Mouse (Mus musculus): ENCODE data around the gene Bbs1.

DNA sequence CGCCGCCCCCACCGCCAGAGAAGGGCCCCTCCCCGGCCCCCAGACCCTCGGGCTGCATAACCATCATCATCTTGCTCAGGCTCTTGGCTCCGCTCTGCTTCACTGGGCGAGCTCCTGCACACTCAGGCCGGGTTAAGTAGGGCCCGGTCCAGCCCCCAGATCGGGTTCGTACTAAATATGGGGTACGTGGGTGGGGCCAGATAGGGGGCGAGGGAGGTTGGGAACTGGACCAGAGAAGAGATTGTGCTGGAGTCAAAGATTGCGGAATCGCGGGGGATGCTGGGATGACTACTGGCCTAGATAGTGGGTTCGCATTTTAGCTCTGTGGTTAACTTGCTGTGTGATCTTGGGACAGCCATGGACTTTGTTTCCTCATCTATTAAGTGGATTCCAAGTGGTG lies 28.6 kb downstream of the Bbs1 start, which contains the start of gene Actn3:
- TF ChIP-seq CTCF (conservative IDR thresholded peaks at IDR 0.05; ENCODE audit: low read length) (no peak), POU5F1 (IDR thresholded peaks at IDR 0.05; ENCODE audit: borderline replicate concordance, low read length) (no peak), NANOG (IDR thresholded peaks at IDR 0.05; ENCODE audit: borderline replicate concordance, low read length) (no peak)

Measured in E14TG2a.4 (cell line).